Comparison of ENCODE assay signal across 8 mouse cellular contexts in the genomic region with DNA sequence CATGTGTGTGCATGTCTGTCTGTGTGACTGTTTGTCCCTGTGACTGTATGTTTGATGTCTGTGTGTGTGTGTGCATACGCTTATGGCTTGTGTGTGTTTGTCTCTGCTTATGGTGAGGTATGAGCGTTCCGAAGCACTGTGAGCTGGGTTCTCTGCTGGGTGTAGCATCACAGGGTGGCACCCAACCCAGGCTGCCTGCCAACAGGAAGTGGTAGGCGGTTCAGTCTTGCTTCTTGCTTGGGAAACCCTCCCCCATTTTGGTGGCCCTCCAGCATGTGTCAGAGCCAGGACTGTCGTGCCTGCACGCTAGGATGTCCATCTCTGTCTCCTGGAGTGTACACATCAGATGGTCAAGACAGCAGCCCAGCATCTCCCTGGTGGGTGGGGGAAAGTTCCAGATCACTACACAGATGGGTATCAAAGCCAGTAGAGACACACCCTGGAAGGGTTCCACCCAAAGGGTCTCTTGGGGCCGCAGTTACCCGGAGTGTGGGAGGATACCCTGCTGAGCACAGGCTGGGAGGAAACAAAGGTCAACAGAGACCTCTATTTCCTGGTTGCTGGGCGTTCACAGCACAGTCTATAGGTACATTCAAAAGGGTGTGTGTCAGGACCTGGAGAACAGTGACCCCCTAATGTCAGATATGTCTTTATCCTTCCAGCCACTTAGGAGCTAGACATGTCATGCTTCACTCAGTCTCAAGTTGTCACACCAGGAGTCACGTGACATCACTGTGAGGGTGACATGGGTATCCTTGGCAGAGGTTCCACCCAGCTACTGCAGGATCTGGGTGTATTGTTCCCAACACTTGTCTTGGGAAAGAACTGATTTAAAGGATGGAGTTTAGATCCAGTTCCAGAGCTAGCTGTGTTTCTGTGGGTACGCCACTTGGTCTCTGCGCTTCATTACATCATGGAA. TPM values are rescaled to one million over a fixed set of nuclear protein-coding genes. Genes with fewer than 3 reads are reported as not detected.
DNase-seq lines count a peak whose midpoint lies in the region; ATAC-seq and TF ChIP-seq lines count a peak whose summit lies in the region.

No protein-coding gene starts in this region.

- no peaks in the 10 kb centered on the region for H3K79me2 ChIP-seq in myocyte (ENCODE audit: control insufficient read depth, insufficient read depth)

- H3K4me1 ChIP-seq in heart, embryonic 13.5 days = peaks cover 45% of the 10 kb centered on the region

- H3K27ac ChIP-seq in heart, embryonic 13.5 days (replicated peaks) = peak overlapping the region; percentile 13; the same call in 1 of the 2 replicates

- H3K4me2 ChIP-seq in heart, embryonic 13.5 days = no peak overlapping the region
- peak overlapping the region; percentile 66 for H3K4me2 ChIP-seq in myocyte (ENCODE audit: low read depth)

- 73% methylated on average over 12 of the region's 12 CpGs for WGBS in heart, embryonic 13.5 days

- ATAC-seq in cerebellum, adult (ENCODE audit: insufficient number of reproducible peaks, low FRiP score, low TSS enrichment) = no peak
- ATAC-seq in heart, embryonic 13.5 days (ENCODE audit: extremely low read depth, insufficient number of reproducible peaks, low FRiP score, low TSS enrichment) = no peak

- H3K36me3 ChIP-seq in heart, embryonic 13.5 days = peaks cover 16% of the 10 kb centered on the region
- H3K36me3 ChIP-seq in myocyte (ENCODE audit: control insufficient read depth, insufficient read depth) = no peaks in the 10 kb centered on the region

- no peak overlapping the region for H3K4me3 ChIP-seq in heart, embryonic 13.5 days
- no peak overlapping the region for H3K4me3 ChIP-seq in myocyte

- no peak overlapping the region for H3ac ChIP-seq in myocyte (ENCODE audit: control insufficient read depth, insufficient read length)

- H3K27me3 ChIP-seq in heart, embryonic 13.5 days (replicated peaks) = 0 out of 2 replicates have a peak, but pooled peaks cover 2% of the 10 kb centered on the region
- no peaks in the 10 kb centered on the region for H3K27me3 ChIP-seq in myocyte (ENCODE audit: control insufficient read depth, insufficient read depth, insufficient read length)

- peak; percentile 71 for DNase-seq in cerebellum, adult 11-12 months
- DNase-seq in 416B (ENCODE audit: low read depth) = peak; percentile 67
- DNase-seq in cerebellum, adult 9-10 months = peak; percentile 66
- DNase-seq in layer of hippocampus, postnatal 10 days (ENCODE audit: low spot score in 2 of 2) = peak; percentile 75 to 78
- DNase-seq in thymus, postnatal 10 days (ENCODE audit: low spot score in 2 of 2) = peak; percentile 78 to 83

- H3K9ac ChIP-seq in heart, embryonic 13.5 days = no peak overlapping the region

- H3K9me3 ChIP-seq in heart, embryonic 13.5 days = no peaks in the 10 kb centered on the region

- TF ChIP-seq POLR2A in myocyte (IDR thresholded peaks at IDR 0.05; ENCODE audit: insufficient read length, low read depth) = no peak

TF ChIP-seq in myocyte, 11 proteins besides CTCF, POLR2A, EP300 and RAD21:
- no peak for TF ChIP-seq POLR2AphosphoS2 (IDR thresholded peaks at IDR 0.05; ENCODE audit: insufficient read length, low read depth)
- no peak for TF ChIP-seq SRF (IDR thresholded peaks at IDR 0.05; ENCODE audit: control insufficient read depth, insufficient read length, low read depth)
- no peak for TF ChIP-seq REST (IDR thresholded peaks at IDR 0.05; ENCODE audit: insufficient read depth, insufficient read length)
- no peak for TF ChIP-seq CEBPB (IDR thresholded peaks at IDR 0.05; ENCODE audit: insufficient read depth, poor library complexity, severe bottlenecking)

RNA-seq across cellular contexts. Expression of a gene that starts 13.1 kb away (rescaled TPM):
- 12.7 and 13.7 TPM in 2 replicates for polyA plus RNA-seq in heart, embryonic 13.5 days (2015; fragmentation: Nextera tagmentation; extraction: Ambion mirVana)
- 100 to 1,000 TPM; 190 to 192 TPM for total RNA-seq in layer of hippocampus, postnatal 10 days (2021)
- 16.1 TPM for polyA plus RNA-seq in myocyte (2012; fragmentation: generic; extraction: Trizol)
